Mouse (Mus musculus) layer of hippocampus, adult 18-20 months (tissue): ENCODE data around the gene Grm4. TPM values are rescaled to one million over a fixed set of nuclear protein-coding genes. Genes with fewer than 3 reads are reported as not detected.
A peak's percentile ranks its signal among the peaks of the same experiment; 100 is the strongest.

Source experiments
- DNase-seq, 2 experiments: peaks; one replicate each; pipeline ENCODE4 v3.0.0; 2022; ENCODE audit warnings: low spot score in 2 of 2
- total RNA-seq, 2 experiments: library from RNA; stranded (reverse); gene quantifications; 2 replicates each; pipeline ENCODE4 v1.2.3; 2021

The Grm4 gene
- total RNA-seq, 2 experiments from 2014 or later, result 9.2 to 12.8 TPM

DNA sequence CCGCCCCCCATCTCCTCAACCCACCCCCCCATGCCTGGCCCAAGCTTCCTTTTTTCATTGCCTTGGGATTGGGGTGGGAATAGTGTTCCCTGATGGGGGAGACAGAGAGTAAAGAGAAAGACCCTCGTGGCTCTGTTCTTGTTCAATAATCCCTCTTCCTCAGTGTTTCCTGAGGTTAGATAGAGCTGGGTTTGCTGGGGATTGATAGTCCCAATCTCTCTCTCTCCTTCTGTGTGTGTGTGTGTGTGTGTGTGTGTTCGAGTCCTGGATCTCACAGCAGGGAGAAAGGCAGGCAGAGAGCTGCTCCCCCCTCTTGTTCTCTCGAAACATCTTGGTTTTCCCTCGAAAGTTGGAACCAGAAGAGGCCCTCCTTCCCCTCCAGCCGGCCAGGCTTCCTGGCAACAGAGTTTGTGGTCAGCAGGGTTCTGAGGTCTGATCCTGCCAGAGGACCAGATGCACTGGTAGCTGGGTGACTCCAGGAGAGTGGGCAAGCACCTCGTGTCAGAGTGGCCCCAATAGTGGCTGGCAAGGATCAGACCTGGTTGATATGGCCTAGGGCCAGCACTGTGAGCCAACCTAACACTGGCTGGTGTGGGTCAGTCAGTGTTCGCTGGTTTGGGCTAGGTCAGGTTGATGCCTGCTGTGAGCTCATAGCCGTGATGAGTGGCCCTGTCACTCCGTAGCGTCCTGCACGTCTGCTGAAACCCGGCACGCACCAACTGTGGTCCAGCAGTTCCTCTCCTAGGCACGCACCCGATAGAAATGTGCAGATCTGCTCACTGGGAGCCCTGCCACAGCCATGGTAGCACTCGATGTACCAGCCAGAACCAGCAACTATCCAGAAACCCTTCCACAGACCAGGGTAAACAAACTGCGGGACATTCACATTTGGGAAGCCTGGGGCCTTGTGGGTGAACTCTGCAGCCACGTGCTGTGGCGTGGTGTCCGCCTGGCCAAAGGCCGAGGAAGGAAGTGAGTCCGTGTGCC lies 31.3 kb upstream of the Grm4 start:
- peak in 1 of 2 experiments; percentile 36 for DNase-seq

DNA sequence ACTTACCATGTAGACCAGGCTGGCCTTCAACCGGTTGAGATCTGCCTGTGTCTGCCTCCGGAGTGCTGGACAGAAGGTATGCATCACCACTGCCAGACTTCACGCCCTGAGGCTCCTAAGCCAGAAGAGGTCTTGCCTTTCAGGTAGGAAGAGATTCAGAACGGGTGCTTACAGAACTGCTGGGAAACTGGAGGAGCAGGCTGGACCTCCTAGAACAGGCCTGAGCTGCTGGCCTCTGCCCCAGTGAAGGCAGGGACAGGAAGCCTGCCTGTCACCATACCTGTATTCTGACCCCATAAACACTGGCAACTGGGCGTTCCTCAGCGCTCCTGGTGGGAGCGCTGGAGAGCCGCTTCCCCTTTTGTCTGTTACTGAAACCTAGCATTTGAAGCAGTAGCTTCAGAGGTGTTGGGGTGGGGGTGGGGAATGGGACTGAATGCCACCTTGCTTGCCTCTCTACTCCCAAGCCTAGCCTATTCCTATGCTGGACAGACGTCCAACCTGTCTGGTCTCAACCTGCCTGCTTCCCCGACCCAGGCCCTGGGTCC lies 30.3 kb upstream of the Grm4 start:
- no peak for DNase-seq

GRCm38 (mm10) chr17:27549234-27549633 lies 28.0 kb upstream of the Grm4 start:
- DNase-seq, result no peak

- DNase-seq, result no peak
Measured at GRCm38 (mm10) chr17:27547253-27547868, 26.2 kb upstream of the Grm4 start.

DNA sequence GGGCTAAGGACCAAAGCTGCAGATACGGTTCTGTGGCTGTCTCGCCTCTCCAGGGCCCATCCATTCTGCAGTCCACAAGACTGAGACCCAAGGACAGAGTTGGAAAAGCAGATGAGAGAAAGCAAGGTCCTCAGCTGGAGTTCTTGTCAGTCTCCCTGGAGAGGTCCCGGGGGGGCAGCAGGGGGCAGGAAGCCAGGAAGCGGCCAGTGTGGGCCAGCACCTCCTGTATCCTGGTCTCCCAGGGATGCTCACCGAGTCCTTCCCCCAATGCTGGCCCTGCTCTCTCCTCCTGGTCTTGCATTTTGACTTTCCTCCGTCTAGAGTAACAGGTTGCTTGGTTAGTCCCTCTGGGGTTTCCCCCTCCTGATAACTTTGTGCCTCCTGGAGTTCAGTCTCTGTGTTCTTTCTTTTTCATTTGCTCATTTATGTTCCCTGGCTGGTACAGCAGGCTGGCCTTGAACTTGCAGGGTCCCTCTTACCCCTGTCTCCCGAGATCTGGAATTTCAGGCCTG lies 25.4 kb upstream of the Grm4 start:
- no peak for DNase-seq

- DNase-seq, result no peak
Measured at GRCm38 (mm10) chr17:27545991-27546390, 24.8 kb upstream of the Grm4 start.

DNA sequence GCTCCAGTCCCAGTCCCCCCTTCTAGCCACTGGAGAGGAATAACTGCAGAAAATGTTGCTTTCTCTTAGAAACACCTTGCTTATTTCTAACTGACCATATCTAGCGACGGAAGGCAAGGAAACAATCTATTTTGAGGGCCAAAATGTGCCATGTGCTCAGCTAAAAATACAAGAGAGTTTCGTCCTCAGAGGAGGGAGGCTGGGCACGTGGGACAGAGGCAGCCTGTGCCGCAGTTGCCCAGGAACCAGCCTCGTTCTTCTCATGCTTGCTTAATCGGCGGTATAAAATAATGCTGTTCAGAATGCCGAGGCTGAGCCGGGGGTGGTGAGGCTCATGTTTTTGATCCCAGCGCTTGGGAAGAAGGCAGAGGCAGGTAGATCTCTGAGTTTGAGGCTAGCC lies 23.3 kb upstream of the Grm4 start:
- DNase-seq, result peak in 1 of 2 experiments; percentile 45

DNA sequence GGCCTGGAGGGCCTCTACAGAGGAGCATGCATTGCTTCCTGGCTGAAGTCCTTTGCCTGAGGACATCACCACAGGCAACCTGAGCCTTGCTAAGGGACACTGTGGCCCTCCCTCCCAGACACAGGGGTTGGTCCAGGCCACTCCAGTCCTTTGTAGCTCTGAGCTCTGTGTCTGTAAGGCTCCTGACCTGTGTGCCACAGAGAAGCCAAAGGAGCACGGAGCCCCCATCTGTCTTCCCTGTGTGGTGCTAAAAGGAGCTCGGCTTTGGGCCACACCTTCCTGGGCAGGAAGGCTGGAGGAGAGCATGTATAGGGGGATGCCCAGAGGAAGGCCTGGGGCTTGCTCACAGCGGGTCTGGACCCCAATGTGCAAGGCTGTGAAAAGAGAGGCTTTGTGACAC lies 20.8 kb upstream of the Grm4 start:
- DNase-seq, result no peak

GRCm38 (mm10) chr17:27541261-27541660 lies 20.1 kb upstream of the Grm4 start:
- DNase-seq, result no peak

- DNase-seq, result peak; percentile 81 to 93
Measured at GRCm38 (mm10) chr17:27534718-27535117, 13.5 kb upstream of the Grm4 start.

- DNase-seq, result no peak
Measured at GRCm38 (mm10) chr17:27533354-27533753, 12.2 kb upstream of the Grm4 start.

DNA sequence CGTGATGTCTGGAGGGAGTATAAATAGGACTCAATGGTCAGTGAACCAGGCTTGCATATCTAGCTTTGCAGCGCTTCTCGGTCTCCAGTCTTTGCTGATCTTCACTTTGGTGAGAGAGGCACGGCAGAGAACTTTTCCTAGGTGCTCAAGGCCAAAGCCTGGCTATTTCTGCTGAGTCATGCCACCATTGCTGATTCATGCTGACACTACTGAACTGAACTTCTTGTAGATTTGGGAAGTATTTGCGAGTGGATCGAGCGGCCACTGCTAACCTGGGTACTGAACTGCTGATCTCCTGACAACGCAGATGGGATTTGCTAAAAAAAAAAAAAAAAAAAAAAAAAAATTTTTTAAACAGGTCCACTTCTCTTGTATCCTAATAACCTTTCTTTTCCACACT lies 10.9 kb upstream of the Grm4 start:
- no peak for DNase-seq

GRCm38 (mm10) chr17:27528767-27529166 lies 7.6 kb upstream of the Grm4 start:
- no peak for DNase-seq

GRCm38 (mm10) chr17:27528030-27528429 lies 6.8 kb upstream of the Grm4 start:
- no peak for DNase-seq

GRCm38 (mm10) chr17:27527188-27527587 lies 6.0 kb upstream of the Grm4 start:
- no peak for DNase-seq

GRCm38 (mm10) chr17:27523121-27523520 lies 1.9 kb upstream of the Grm4 start:
- no peak for DNase-seq

- peak in 1 of 2 experiments; percentile 54 for DNase-seq
Measured at GRCm38 (mm10) chr17:27520557-27520956, 646 bp downstream of the Grm4 start.

DNA sequence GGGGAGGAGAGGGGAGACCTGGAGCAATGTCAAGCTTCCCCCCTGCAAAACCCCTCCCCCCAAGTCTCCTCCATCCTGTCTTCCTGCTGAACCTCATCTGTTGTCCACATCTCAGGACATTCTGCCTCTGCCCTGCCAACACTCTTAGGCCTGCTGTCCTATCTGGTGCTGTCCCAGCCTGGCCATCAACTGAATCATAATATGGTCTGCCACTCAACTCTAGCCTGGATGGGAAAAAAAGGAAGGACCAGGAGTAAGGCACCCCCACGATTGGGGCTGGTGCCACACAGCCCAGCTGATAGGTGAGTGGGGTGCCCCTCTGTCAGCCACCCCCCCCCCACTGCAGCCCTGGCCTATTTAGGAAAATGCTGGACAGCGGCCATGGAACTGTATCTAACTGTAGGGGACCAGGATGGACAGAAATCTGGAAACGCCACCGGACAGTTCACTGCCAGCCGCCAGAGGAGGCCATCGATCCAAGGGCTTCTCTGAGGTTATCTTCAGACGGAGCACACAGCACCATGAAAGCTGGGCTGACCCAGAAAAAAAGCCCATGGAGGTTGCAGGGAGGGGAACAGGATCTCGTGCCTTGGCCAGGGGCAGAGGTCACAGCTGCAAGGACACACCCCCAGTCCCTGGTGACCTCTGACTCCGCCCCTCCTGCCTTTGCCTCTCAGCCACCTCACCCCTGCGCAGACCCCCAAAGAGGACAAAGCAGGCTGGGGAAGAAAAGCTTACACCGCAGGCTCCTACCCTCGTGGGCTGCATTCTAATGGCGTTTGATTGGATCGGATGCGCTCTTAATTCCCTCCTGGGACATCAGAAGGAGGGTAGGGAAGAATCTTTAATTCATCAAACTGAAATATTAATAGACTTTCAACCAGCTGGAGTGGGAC lies 2.3 kb downstream of the Grm4 start:
- DNase-seq, result no peak

DNA sequence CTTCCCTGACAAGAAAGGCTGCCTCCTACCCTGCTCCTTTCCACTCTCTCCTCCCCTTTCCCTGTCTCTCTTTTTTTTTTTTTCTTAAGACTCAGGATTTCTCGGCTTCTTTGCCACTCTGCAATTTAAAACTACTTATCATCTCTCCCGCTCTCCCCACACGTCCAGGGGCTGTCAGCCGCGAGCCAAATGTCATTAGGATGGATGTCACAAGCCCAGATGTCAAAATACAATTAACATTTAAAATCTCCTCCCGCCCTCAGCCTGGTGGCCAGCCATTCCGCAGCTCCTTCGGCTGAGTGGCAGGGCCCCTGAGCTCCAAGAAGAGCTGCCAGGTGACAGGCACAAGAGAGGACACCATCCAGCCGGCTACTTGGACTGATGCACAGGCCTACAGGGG lies 2.9 kb downstream of the Grm4 start:
- DNase-seq, result no peak

GRCm38 (mm10) chr17:27513916-27514762 lies 7.1 kb downstream of the Grm4 start:
- DNase-seq, result no peak
